Mouse (Mus musculus): ENCODE data around the gene Nlrp4b.
"Not testable (repeated sequence)": the region's sequence is repeated elsewhere in the genome, so short reads cannot be mapped to it uniquely, and the experiment has no call there.

The Nlrp4b gene

GRCm38 (mm10) chr7:10687489-10687888 is at the start of gene Nlrp4b:
Nlrp4b (plus strand) TSS chr7:10687789.
- no peak for ATAC-seq (ENCODE audit: low TSS enrichment)

GRCm38 (mm10) chr7:10754264-10754663 is 66.7 kb downstream of the Nlrp4b start, which contains the start of gene Vmn1r71:
Vmn1r71 (minus strand) TSS chr7:10754364.
- ATAC-seq (ENCODE audit: low TSS enrichment) = no peak

- ATAC-seq (ENCODE audit: low TSS enrichment) = not testable (repeated sequence)
These were observed 70.0 kb downstream of the Nlrp4b start for GRCm38 (mm10) chr7:10757551-10757950.

Measured in frontal cortex, adult (tissue).